Mouse (Mus musculus): ENCODE measurements around the gene Fcor. TPM values are rescaled to one million over a fixed set of nuclear protein-coding genes. Genes with fewer than 3 reads are reported as not detected.
A peak's percentile ranks its signal among the peaks of the same experiment; 100 is the strongest.

The Fcor gene
- not detected in 2 replicates for polyA plus RNA-seq (2012; ENCODE audit: insufficient read depth, insufficient read length, low replicate concordance, missing spikeins)

DNA sequence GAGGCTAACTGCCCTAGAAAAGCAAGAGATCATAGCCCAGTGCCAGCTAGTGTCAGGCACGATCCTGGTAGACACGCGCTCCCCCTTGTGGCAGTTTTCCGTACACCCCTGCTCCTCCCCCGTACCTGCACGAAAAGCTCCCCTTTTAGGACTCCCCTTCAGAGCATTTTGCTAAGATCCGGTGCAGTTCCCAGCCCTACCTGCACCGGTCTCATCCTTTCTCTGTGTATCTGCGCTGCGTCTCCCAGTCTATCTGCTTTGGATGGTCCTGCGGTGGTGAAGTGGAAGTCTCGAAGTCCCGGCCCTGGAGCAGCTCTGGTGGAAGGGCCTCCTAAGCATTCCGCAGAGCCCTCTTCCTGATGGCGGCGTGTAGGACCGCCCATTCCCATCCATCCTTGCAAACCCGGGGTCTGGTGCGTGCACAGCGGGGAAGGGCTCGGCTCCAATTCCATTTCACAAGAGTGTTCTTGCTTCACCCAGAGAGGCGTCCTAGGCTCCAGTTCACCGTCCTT lies at the start of gene Fcor:
Gene Fcor, minus strand, starts transcription at position 383 of the 512 bp plus-strand sequence.
- Histone ChIP-seq H3K4me1 (ENCODE audit: control insufficient read depth, insufficient read depth, low read length) (no peaks in the 10 kb centered on the region), H3K27ac (ENCODE audit: insufficient read depth, low read depth, low read length) (peak within 1 kb of the TSS; percentile 95), H3K4me3 (ENCODE audit: insufficient read depth, low read depth, low read length) (peak within 1 kb of the TSS; percentile 77)
- TF ChIP-seq CTCF (IDR thresholded peaks at IDR 0.05; ENCODE audit: insufficient read depth, low read depth, low read length): peak; percentile 99
- TF ChIP-seq POLR2A (IDR thresholded peaks at IDR 0.05; ENCODE audit: insufficient read depth, low read depth, low read length): 0 out of 2 replicates have a peak, but pooled peaks have one; percentile 47
- WGBS: under 1% methylated on average over 23 of the region's 23 CpGs

GRCm38 (mm10) chr8:3721041-3721440 lies 48.9 kb upstream of the Fcor start:
- TF ChIP-seq CTCF (IDR thresholded peaks at IDR 0.05; ENCODE audit: insufficient read depth, low read depth, low read length): no peak
- no peak for TF ChIP-seq POLR2A (IDR thresholded peaks at IDR 0.05; ENCODE audit: insufficient read depth, low read depth, low read length)
- Histone ChIP-seq H3K4me3 (ENCODE audit: insufficient read depth, low read depth, low read length) (no peak overlapping the region), H3K4me1 (ENCODE audit: control insufficient read depth, insufficient read depth, low read length) (peaks cover 2% of the 10 kb centered on the region; the same call in 1 of the 2 replicates), H3K27ac (ENCODE audit: insufficient read depth, low read depth, low read length) (no peak overlapping the region)
- WGBS: 5% methylated on average over 1 of the region's 1 CpGs

- Histone ChIP-seq H3K27ac (ENCODE audit: insufficient read depth, low read depth, low read length) (no peak within 1 kb of the TSS), H3K4me1 (ENCODE audit: control insufficient read depth, insufficient read depth, low read length) (peaks cover 2% of the 10 kb centered on the region; the same call in 1 of the 2 replicates), H3K4me3 (ENCODE audit: insufficient read depth, low read depth, low read length) (no peak within 1 kb of the TSS)
- TF ChIP-seq POLR2A (IDR thresholded peaks at IDR 0.05; ENCODE audit: insufficient read depth, low read depth, low read length): no peak
- 67% methylated on average over 5 of the region's 5 CpGs for WGBS
These were observed 48.4 kb upstream of the Fcor start, which contains the start of gene Clec4g for GRCm38 (mm10) chr8:3720551-3720950. TSS of gene Clec4g (minus strand) at chr8:3720651.

GRCm38 (mm10) chr8:3718559-3718958 lies 46.4 kb upstream of the Fcor start:
- H3K4me1 ChIP-seq (ENCODE audit: control insufficient read depth, insufficient read depth, low read length): peaks cover 2% of the 10 kb centered on the region; the same call in 1 of the 2 replicates
- no peak overlapping the region for H3K27ac ChIP-seq (ENCODE audit: insufficient read depth, low read depth, low read length)
- WGBS: 17% methylated on average over 14 of the region's 14 CpGs
- peak; percentile 69 for TF ChIP-seq CTCF (IDR thresholded peaks at IDR 0.05; ENCODE audit: insufficient read depth, low read depth, low read length)
- TF ChIP-seq POLR2A (IDR thresholded peaks at IDR 0.05; ENCODE audit: insufficient read depth, low read depth, low read length): no peak
- H3K4me3 ChIP-seq (ENCODE audit: insufficient read depth, low read depth, low read length): no peak overlapping the region

GRCm38 (mm10) chr8:3717321-3717954 lies 45.3 kb upstream of the Fcor start:
- TF ChIP-seq POLR2A (IDR thresholded peaks at IDR 0.05; ENCODE audit: insufficient read depth, low read depth, low read length): no peak
- no peak for TF ChIP-seq CTCF (IDR thresholded peaks at IDR 0.05; ENCODE audit: insufficient read depth, low read depth, low read length)
- peaks cover 2% of the 10 kb centered on the region; the same call in 1 of the 2 replicates for H3K4me1 ChIP-seq (ENCODE audit: control insufficient read depth, insufficient read depth, low read length)
- H3K4me3 ChIP-seq (ENCODE audit: insufficient read depth, low read depth, low read length): no peak overlapping the region
- 86% methylated on average over 12 of the region's 12 CpGs for WGBS
- no peak overlapping the region for H3K27ac ChIP-seq (ENCODE audit: insufficient read depth, low read depth, low read length)

GRCm38 (mm10) chr8:3711646-3712045 lies 39.5 kb upstream of the Fcor start:
- 61% methylated on average over 2 of the region's 2 CpGs for WGBS
- Histone ChIP-seq H3K27ac (ENCODE audit: insufficient read depth, low read depth, low read length) (no peak overlapping the region), H3K4me1 (ENCODE audit: control insufficient read depth, insufficient read depth, low read length) (no peaks in the 10 kb centered on the region), H3K4me3 (ENCODE audit: insufficient read depth, low read depth, low read length) (no peak overlapping the region)
- TF ChIP-seq CTCF (IDR thresholded peaks at IDR 0.05; ENCODE audit: insufficient read depth, low read depth, low read length): no peak
- TF ChIP-seq POLR2A (IDR thresholded peaks at IDR 0.05; ENCODE audit: insufficient read depth, low read depth, low read length): no peak

- Histone ChIP-seq H3K4me1 (ENCODE audit: control insufficient read depth, insufficient read depth, low read length) (no peaks in the 10 kb centered on the region), H3K4me3 (ENCODE audit: insufficient read depth, low read depth, low read length) (no peak overlapping the region), H3K27ac (ENCODE audit: insufficient read depth, low read depth, low read length) (no peak overlapping the region)
- TF ChIP-seq CTCF (IDR thresholded peaks at IDR 0.05; ENCODE audit: insufficient read depth, low read depth, low read length): no peak
- TF ChIP-seq POLR2A (IDR thresholded peaks at IDR 0.05; ENCODE audit: insufficient read depth, low read depth, low read length): no peak
- WGBS: 81% methylated on average over 3 of the region's 3 CpGs
These were observed 38.1 kb upstream of the Fcor start for GRCm38 (mm10) chr8:3710312-3710711.

DNA sequence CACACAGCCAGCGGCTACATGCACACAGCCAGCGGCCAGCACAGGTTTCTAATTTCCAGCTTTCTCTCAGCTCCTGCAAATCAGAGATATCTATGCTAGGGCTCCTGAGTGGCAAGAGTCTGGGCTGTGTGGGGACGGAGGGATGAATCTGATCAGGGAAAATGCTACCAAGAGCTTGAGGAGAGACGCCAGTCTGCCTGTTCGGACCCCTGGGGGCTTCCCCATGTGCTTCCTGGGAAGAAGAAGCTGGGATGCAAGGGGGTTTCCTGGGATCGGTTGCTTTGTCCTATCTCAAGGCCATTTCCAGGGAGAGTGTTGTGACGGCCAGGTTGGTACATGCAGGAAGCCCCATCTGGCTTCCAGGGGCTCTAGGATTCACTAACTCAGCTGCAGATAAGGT lies 35.4 kb upstream of the Fcor start:
- H3K27ac ChIP-seq (ENCODE audit: insufficient read depth, low read depth, low read length): no peak overlapping the region
- WGBS: 72% methylated on average over 7 of the region's 7 CpGs
- no peak for TF ChIP-seq CTCF (IDR thresholded peaks at IDR 0.05; ENCODE audit: insufficient read depth, low read depth, low read length)
- no peak for TF ChIP-seq POLR2A (IDR thresholded peaks at IDR 0.05; ENCODE audit: insufficient read depth, low read depth, low read length)
- no peaks in the 10 kb centered on the region for H3K4me1 ChIP-seq (ENCODE audit: control insufficient read depth, insufficient read depth, low read length)
- no peak overlapping the region for H3K4me3 ChIP-seq (ENCODE audit: insufficient read depth, low read depth, low read length)

DNA sequence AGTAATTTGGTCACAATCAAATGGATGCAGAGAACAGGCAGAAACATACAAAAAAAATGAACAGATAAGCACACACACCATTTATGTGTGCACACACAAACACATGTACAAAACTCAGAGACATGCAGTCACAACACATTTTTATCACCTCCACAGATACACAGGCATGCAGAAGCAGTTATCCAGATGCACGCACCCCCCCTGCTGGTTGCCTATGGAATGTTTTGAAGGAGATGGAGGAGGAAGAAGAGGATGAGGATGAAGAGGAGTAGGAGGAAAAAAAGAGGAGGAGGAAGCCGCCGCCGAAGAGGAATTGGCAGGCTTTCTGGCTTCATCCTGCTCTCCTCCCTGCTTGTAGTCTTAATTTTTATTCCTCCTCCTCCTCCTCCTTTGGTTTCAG lies 33.5 kb upstream of the Fcor start:
- H3K27ac ChIP-seq (ENCODE audit: insufficient read depth, low read depth, low read length): no peak overlapping the region
- no peaks in the 10 kb centered on the region for H3K4me1 ChIP-seq (ENCODE audit: control insufficient read depth, insufficient read depth, low read length)
- no peak overlapping the region for H3K4me3 ChIP-seq (ENCODE audit: insufficient read depth, low read depth, low read length)
- WGBS: 55% methylated on average over 4 of the region's 4 CpGs
- no peak for TF ChIP-seq CTCF (IDR thresholded peaks at IDR 0.05; ENCODE audit: insufficient read depth, low read depth, low read length)
- TF ChIP-seq POLR2A (IDR thresholded peaks at IDR 0.05; ENCODE audit: insufficient read depth, low read depth, low read length): no peak
